Mouse (Mus musculus) cerebral cortex, adult 2 months (tissue): ENCODE data around the gene Senp8.

Experiments
- WGBS: fragments of 180-500 bp; shearing (Covaris S2); methylation state at CpG from one replicate; pipeline ENCODE4 v1.1.7; 2018; 5-methylcytosine and 5-hydroxymethylcytosine counted together

Senp8 gene

DNA sequence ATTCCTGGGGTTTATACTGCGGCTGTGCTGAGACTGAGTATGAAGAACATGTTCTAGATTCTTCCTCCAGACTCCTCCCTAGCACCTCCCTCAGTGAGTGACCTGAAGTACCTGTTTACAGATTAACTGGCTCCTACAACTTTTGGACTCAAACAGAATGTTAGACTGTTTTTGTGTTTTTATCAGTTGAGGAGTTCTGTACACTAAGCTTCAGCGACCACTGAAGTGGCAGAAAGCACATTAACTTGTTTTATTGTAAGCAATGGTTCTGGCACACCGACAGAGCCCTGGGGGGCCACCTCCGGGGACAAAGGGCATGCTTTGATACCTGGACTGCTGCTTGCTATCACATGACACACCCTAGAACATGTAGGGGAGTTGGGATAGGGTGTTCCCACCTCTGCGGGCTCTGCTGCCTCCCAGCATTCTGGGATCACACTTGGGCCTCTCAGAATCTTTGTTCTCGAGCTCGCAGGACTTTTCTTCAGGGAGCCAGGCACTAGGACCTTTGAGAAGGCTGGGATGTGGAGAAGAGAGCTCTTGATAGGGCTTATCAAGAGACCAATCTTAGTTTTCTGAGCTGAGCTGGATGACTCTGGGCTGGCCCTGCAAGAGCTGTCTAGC is 34.1 kb downstream of the Senp8 start:
- WGBS = 75% methylated on average over 7 of the region's 7 CpGs

DNA sequence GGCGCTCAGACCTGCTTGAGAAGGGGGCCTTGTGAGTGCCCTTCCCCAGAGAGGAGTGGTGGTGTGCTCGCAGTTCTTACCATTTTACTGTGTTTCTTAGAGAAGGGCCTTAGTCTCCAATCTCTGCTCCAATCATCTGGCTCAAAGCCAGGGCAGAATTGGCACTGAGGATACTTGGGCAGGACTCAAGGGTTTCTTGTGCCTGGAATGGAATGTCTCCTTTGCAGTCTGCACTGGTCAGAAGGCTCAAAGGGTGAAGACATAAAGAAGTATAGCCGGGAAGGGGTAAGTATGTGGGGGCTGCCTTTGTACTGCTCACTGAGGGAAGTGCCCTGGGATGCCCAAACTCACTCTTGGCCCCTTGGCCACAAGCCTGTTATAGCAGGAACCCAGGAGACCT is 41.3 kb downstream of the Senp8 start:
- 74% methylated on average over 3 of the region's 3 CpGs for WGBS

DNA sequence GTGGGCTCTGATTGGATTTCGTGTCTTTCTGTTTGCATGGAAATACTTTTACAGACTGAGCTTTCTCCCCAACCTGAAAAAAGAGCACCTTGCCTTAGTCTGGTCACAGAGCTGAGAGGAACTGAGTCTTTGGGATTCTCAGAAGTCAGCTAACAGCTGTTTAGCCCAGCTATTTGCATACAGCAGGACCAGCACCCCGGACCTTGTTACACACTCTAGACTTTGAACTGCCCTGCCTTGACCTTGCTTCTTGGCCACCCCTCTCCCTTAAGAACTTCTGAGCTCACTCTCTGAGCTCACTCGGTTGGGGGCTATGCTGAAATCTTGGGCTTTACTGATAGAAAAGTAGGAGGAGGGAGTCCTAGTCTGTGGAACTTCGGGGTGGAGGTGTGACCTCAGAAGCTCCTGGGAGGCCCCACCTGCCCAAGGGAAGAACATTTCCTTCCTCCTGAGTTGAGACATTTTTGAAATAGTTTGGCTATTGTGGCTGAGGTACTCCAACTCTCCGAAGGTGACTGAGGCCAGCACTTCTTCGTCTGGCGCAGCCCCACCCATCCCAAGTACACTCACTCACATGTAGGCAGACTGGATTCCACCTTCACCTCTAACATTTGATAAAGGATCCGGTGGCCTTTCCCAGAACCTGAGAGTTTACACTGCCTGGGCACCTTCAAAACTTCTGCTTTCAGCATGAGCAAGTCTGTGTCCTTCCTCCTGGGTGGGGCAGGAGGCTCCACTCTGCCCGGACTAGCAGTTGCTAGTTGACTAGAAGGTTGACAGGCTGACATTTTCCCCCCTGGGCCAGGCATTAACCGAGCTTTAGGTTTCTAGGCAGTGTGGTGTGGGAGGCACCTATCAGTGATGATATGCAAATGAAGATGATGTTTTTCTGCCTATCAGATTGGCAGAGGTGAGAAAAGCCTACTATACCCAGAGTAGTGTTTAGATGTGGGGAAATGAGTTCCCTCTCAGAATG is 43.4 kb downstream of the Senp8 start:
- WGBS = 73% methylated on average over 10 of the region's 10 CpGs

DNA sequence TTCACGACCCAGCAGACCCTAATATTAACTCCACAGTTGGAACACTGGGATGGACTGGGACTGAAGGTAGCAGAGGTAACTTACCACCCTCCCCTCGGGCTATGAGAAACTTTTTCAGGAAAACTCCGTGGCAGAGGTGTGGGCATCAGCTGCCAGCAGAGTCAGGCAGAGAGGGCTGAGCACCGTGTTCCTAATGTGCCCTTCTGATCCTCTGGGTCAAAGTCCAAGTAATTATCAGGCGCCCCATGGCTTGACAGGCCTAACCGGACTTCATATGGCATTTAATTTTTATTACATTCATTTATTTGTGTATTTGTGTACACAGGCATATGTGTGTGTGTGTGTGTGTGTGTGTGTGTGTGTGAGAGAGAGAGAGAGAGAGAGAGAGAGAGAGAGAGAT is 47.4 kb downstream of the Senp8 start:
- 78% methylated on average over 6 of the region's 6 CpGs for WGBS

DNA sequence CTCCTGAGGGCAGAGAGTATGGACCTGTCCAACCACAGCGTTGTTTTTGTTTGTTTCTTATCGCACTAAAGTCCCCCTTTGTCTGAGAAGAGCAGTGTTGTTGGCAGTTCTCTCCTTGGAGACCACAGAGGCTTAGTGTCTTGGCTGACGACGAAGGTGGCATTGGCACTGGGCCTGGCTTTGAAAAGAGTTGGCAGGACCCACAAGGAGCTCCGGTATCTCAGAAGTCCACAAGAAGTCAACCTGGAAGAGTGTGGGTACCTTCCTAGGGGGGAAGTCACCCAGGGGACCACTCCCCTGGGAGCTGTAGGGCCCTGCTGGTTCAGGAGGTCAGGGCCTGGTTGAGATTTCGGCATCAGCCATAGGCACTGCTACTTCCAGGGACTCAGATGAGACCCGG is 49.4 kb downstream of the Senp8 start:
- WGBS = 62% methylated on average over 7 of the region's 7 CpGs

DNA sequence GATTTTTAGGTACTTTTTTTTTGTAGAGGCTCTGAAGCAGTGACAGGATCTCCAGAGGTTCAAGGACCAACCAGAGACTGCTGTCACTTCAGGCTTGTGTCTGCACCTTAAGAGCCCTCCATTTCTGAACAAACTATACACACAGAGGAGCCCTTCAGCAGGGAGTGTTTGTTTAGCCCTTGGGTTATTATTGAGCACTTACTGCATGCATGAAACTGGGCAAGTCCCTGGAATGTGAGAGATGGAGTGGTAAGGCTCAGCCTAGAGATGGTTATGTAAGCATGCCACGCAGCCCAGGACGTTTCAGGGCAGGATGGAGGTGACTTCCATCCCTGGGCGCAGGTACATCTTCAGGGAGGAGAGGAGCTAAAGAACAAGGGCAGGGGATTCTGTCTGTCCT is 54.1 kb downstream of the Senp8 start:
- 88% methylated on average over 3 of the region's 3 CpGs for WGBS

DNA sequence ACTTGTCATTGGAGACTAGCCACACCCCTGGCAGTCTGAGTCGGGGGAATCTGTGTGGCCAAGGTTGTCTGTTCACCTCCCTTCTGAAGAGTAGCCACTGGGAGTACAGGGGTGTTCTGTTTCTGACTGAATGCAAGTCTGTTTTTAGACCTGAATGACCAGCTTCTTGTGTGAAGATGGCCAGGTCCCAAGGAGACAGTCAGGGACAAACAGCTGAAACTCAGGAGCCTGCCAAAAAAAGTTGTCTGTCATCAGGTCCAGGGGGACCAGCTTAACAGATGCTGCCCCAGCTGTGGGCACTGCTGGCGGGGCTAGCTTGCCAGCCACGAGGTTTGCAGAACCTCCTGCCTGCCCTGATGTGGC is 55.1 kb downstream of the Senp8 start:
- 46% methylated on average over 3 of the region's 3 CpGs for WGBS

DNA sequence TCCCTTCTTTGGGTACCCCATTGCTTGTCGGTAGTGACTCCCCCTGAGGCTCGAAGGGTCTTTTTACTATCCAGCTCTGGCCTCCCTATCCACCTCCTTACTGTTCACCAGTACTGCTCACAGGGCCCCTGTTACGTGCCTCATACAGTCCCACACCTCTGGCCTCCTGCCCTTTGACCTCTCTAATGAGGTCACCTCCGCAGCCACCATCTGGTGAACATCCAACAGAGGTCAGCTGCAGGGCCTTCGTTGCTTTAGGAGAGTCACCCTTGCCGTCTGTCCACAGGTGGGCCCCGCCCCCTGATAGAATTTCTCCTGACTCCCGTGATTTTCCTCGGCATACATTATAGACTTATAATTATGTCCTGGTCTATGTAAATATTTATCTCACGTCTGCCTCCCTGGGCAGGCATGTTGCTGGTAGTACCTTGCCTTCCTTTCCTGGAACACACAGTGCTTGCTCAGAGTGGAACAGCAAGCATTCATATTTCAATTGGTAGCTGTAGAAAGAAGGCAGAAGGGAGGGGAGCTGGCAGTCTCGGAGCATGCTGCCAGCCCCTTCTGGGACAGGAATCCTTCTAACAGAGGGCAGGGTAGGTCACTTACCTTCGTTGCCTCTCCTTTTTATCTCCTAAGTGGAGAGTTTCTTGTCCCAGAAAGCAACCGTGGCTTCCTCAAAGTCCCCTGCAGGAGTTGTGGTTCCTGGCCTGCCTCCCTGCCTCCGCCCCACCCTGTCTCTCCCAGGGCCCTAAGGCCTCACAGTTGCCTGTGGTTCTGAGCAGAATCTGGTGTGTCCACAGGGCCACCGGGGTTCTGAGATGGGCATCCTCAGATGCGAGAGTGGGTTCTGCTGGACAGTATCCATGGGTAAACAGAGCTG is 55.7 kb downstream of the Senp8 start:
- 72% methylated on average over 16 of the region's 16 CpGs for WGBS

DNA sequence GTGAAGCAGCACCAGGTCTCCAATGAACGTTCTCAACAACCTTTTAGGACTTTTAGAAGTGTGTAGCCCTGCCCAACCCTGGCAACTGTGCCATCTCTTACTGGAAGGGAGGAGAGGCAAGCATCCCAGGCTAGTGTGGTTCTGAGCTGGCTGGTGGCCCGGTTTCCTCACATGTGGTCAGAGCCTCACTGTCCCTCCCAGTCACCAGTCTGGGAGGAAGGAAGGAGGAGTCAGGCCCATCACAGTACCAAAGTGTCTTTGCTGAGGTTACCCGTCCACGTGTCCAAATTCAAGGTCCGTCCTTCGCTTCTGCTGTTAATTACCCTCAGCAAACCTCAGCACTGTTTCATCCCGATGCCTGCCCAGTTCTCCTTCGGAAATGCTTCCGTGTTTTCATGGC is 58.4 kb downstream of the Senp8 start:
- 10% methylated on average over 9 of the region's 9 CpGs for WGBS

DNA sequence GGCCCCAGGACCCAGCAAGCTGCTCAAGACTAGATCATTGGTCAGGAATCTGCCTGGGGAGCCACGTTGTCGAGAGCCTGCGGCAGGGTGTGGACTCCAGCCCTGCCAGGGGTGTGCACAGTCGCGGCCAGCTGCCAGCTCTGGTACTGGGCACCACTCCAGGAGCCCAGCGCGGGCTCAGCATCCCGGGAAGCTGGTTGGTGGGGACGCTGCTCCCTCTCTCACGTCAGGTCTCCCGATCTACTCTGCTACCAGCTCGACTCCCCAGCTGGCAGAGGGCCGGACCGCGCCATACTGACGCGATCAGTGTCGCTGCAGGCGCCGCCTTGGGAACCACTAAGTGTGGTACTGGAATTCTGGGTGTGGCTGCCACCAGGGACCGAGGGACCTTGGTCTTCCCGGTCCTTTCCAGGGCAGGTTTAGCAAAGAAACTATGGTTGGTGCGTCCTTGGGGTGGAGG is 58.8 kb downstream of the Senp8 start:
- whole genome bisulfite sequencing = 4% methylated on average over 23 of the region's 23 CpGs

DNA sequence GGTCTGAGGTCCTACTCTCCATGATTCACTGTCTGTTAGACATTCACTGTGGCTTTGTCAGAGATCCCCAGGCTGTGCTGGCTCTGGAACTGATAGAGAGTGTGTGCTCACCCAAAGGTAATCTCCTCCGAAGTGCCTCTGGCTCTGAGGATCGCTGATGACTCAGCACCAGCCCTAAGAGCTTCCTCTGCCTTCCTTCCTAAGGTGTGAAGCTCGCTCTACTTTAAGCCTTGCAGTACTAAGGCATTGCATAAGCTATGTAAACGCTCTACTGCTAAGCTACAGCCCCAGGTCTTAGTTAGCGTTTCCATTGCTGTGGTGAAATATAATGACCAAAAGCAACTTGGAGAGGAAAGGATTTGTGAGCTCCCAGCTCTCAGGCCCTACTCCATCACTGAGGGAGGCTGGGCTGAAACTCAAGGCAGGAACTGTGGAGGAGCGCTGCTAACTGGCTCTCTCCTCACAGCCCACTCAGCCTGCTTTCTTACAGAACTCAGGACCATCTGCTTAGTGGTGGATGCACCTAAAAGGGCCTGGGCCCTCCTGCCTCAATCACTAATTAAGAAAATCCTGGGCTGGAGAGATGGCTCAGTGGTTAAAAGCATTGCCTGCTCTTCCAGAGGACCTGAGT is 63.0 kb downstream of the Senp8 start:
- WGBS = 36% methylated on average over 6 of the region's 6 CpGs
